ENCODE assay signal across 9 mouse cellular contexts in the genomic region with DNA sequence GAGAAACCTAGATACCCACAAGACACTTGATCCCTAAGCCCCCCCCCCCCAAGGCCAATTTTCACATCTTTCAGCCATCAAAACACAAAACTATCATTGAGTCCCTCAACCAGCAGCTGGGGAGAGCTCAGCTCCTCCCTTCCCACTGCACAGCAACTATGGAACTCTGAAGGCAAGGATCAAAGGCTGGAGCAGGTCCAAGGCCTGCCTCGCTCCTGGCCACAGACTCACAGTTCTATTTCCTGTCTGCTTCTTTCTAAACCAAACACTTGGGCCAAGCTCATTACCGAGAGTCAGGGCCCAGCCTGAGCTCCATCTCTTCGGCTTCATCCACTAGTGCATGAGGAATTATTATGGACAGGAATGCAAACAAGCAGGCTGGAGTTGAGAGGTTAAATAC. TPM values are rescaled to one million over a fixed set of nuclear protein-coding genes. Genes with fewer than 3 reads are reported as not detected.
DNase-seq lines count a peak whose midpoint lies in the region; ATAC-seq lines count a peak whose summit lies in the region.
"Had no signal": no experiment of that assay in that cellular context is flagged by ENCODE, and none has a peak within 500 bp of the region (broad histone marks: within the 10 kb centered on the region; RNA-seq: fewer than 3 reads in every experiment).

No protein-coding gene starts in this region.

- no peaks in the 10 kb centered on the region for H3K9me3 ChIP-seq in intestine, embryonic 16.5 days (ENCODE audit: control insufficient read depth, low read length)
- H3K9me3 ChIP-seq in midbrain, embryonic 14.5 days (ENCODE audit: control insufficient read depth, low read length): no peaks in the 10 kb centered on the region

- peak overlapping the region; percentile 83 for H3K27ac ChIP-seq in intestine, embryonic 16.5 days (ENCODE audit: low read length)
- H3K27ac ChIP-seq in midbrain, embryonic 14.5 days (replicated peaks; ENCODE audit: low read depth, low read length): 0 out of 2 replicates have a peak overlapping the region, but pooled peaks have one; percentile 14
- H3K27ac ChIP-seq: liver, embryonic 14.5 days had no signal

- H3K27me3 ChIP-seq in intestine, embryonic 16.5 days (replicated peaks; ENCODE audit: control insufficient read depth, insufficient read depth, low read length): no peaks in the 10 kb centered on the region
- no peaks in the 10 kb centered on the region for H3K27me3 ChIP-seq in midbrain, embryonic 14.5 days (ENCODE audit: control insufficient read depth, insufficient read depth, low read length)

- H3K4me1 ChIP-seq in intestine, embryonic 16.5 days (ENCODE audit: control insufficient read depth, insufficient read depth, low read length): peaks cover 54% of the 10 kb centered on the region
- no peaks in the 10 kb centered on the region for H3K4me1 ChIP-seq in midbrain, embryonic 14.5 days (ENCODE audit: control insufficient read depth, insufficient read depth, low read length)

- peak overlapping the region; percentile 59; the same call in 1 of the 2 replicates for H3K9ac ChIP-seq in intestine, embryonic 16.5 days (ENCODE audit: low read depth, low read length)
- no peak overlapping the region for H3K9ac ChIP-seq in midbrain, embryonic 14.5 days (replicated peaks; ENCODE audit: low read length)
- H3K9ac ChIP-seq: liver, embryonic 14.5 days had no signal

- WGBS in intestine, embryonic 16.5 days: 9% methylated on average over 3 of the region's 3 CpGs
- WGBS in midbrain, embryonic 14.5 days: 70% methylated on average over 3 of the region's 3 CpGs

- intact Hi-C loops in gastrocnemius, postnatal 36 days (cut with DNase I): no loop called here
- intact Hi-C loops in left cerebral cortex, postnatal 36 days (cut with DNase I): no loop called here

- no peak overlapping the region for H3K4me3 ChIP-seq in intestine, embryonic 16.5 days (ENCODE audit: low read length)
- no peak overlapping the region for H3K4me3 ChIP-seq in midbrain, embryonic 14.5 days (replicated peaks; ENCODE audit: low read depth, low read length)

- H3K4me2 ChIP-seq in intestine, embryonic 16.5 days (ENCODE audit: low read depth, low read length): no peak overlapping the region
- H3K4me2 ChIP-seq in midbrain, embryonic 14.5 days (ENCODE audit: low read length): no peak overlapping the region

- no peaks in the 10 kb centered on the region for H3K36me3 ChIP-seq in intestine, embryonic 16.5 days (ENCODE audit: control insufficient read depth, insufficient read depth, low read length)
- H3K36me3 ChIP-seq in midbrain, embryonic 14.5 days (ENCODE audit: control insufficient read depth, insufficient read depth, low read length): no peaks in the 10 kb centered on the region

- DNase-seq in adrenal gland, adult 18-20 months (ENCODE audit: low spot score in 2 of 2): peak; percentile 57 to 61
- DNase-seq in cerebellum, postnatal 25 days: peak; percentile 69 to 76
- peak; percentile 56 for DNase-seq in gastrocnemius, postnatal 36 days
- peak; percentile 42 to 54 for DNase-seq in left cerebral cortex, postnatal 36 days (ENCODE audit: low spot score in 2 of 2)
- peak; percentile 72 for DNase-seq in midbrain, embryonic 14.5 days
- DNase-seq in yolk sac, embryonic 10.5 days (ENCODE audit: low spot score): peak; percentile 57
- DNase-seq in MN1 (ENCODE audit: low spot score): no peak

- peak; percentile 54 for ATAC-seq in intestine, embryonic 16.5 days
- no peak for ATAC-seq in midbrain, embryonic 14.5 days (ENCODE audit: low FRiP score, low TSS enrichment)

RNA-seq across cellular contexts. Expression of a gene that starts 58.9 kb away (rescaled TPM):
- 10 to 100 TPM; 11.1 to 18.6 TPM for total RNA-seq in adrenal gland, adult 18-20 months (2021)
- total RNA-seq in gastrocnemius, postnatal 36 days (2021): 1 to 10 TPM; 1.8 to 2.6 TPM
- polyA plus RNA-seq in intestine, embryonic 16.5 days (2015; fragmentation: Nextera tagmentation; extraction: Ambion mirVana): 10.7 and 11.3 TPM in 2 replicates
- total RNA-seq in left cerebral cortex, postnatal 36 days (2021): 100 to 1,000 TPM in 1 of 2 experiments, 10 to 100 TPM in 1; 80.6 to 112 TPM
- polyA plus RNA-seq in midbrain, embryonic 14.5 days (2014; fragmentation: Nextera tagmentation; extraction: Ambion mirVana): 19.9 and 27.1 TPM in 2 replicates

Comparison
In these comparisons a context has a peak if more than half of its experiments do, and no peak if none do; other contexts are left out.
1. RNA of a gene that starts 58.9 kb away (total RNA-seq): 80.6 to 112 TPM in left cerebral cortex, postnatal 36 days; 11.1 to 18.6 TPM in adrenal gland, adult 18-20 months and 1.8 to 2.6 TPM in gastrocnemius, postnatal 36 days; every median in the first group is over 4 times any median in the second.